Mouse (Mus musculus): ENCODE measurements around the gene Cdh12. TPM values are rescaled to one million over a fixed set of nuclear protein-coding genes. Genes with fewer than 3 reads are reported as not detected.

Cdh12 gene
- polyA plus RNA-seq, 1 experiment: not detected

GRCm38 (mm10) chr15:21566314-21567051 is 1117.4 kb downstream of the Cdh12 start:
- Histone ChIP-seq H3K79me2 (ENCODE audit: control insufficient read depth, insufficient read depth) (no peaks in the 10 kb centered on the region), H3K27me3 (ENCODE audit: control insufficient read depth, insufficient read depth, insufficient read length) (no peaks in the 10 kb centered on the region), H3K79me3 (ENCODE audit: low read depth) (no peaks in the 10 kb centered on the region), H3K36me3 (ENCODE audit: control insufficient read depth, insufficient read depth) (no peaks in the 10 kb centered on the region), H3ac (ENCODE audit: control insufficient read depth, insufficient read length, low read depth) (no peak overlapping the region), H3K4me3 (ENCODE audit: insufficient read depth, poor library complexity, severe bottlenecking) (no peak overlapping the region)
- TF ChIP-seq MYOD1 (IDR thresholded peaks at IDR 0.05; ENCODE audit: control insufficient read depth, insufficient read length, low read depth) (no peak), USF1 (IDR thresholded peaks at IDR 0.05; ENCODE audit: low read depth) (no peak), CTCF (IDR thresholded peaks at IDR 0.05; ENCODE audit: control insufficient read depth, insufficient read depth, insufficient read length) (no peak), CEBPB (IDR thresholded peaks at IDR 0.05; ENCODE audit: low read depth) (no peak)

- no peaks in the 10 kb centered on the region for H3K79me3 ChIP-seq (ENCODE audit: low read depth)
- H3K27me3 ChIP-seq (ENCODE audit: control insufficient read depth, insufficient read depth, insufficient read length): no peaks in the 10 kb centered on the region
- no peaks in the 10 kb centered on the region for H3K79me2 ChIP-seq (ENCODE audit: control insufficient read depth, insufficient read depth)
- TF ChIP-seq MYOG (IDR thresholded peaks at IDR 0.05; ENCODE audit: control insufficient read depth, extremely low read depth, insufficient read length) (no peak), FOSL1 (IDR thresholded peaks at IDR 0.05; ENCODE audit: insufficient read depth, low read length, poor library complexity, severe bottlenecking) (no peak)
- H3K36me3 ChIP-seq (ENCODE audit: control insufficient read depth, insufficient read depth): no peaks in the 10 kb centered on the region
- no peak overlapping the region for H3K4me3 ChIP-seq (ENCODE audit: insufficient read depth, poor library complexity, severe bottlenecking)
- H3ac ChIP-seq (ENCODE audit: control insufficient read depth, insufficient read length, low read depth): no peak overlapping the region
Measured at GRCm38 (mm10) chr15:21604510-21604909, 1155.4 kb downstream of the Cdh12 start.

Small RNA genes within 50 kb of the gene (microRNA-seq; reads per million reads assigned to microRNA genes)
- gene Gm27397 (ENCODE audit: borderline microRNAs expressed): not detected

Other genes starting within 250 kb of the Cdh12 start
- 0.05 TPM for gene Acot10, start 217.5 kb downstream of the Cdh12 start, polyA plus RNA-seq (2012; fragmentation: generic; extraction: Trizol)

Measured in C2C12 (cell line).